Mouse (Mus musculus): ENCODE measurements at regions not wholly inside any gene's neighbourhood (a gene's known extent, or its start where the extent isn't known, plus 50 kb on each side); places are given as distances from the start of the nearest gene placed in this dataset.

DNA sequence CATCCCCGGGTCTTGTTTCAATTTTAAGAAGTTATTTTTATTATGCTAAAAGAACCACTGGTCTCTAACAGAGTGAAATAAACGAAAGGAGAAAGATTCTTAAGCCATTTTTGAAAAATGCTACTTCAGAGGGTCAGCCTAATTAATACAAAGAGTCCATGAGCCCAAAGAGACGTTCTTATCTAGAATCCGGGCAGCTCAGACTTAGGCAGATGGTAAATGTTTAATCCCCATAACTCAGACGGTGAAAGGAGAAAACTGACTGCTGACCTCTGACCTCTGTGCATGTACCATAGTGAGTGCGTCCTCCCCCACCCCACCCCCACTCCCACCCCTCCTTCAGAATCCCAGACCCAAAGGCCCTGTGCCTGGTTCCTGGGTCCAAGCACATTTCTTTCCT is 74.8 kb upstream of the Cpm start:
- in situ Hi-C loops (cut with MboI; ENCODE audit: low pct_unique_long_range_greater_than_20kb): no loop called here
- H3K27me3 ChIP-seq: no peaks in the 10 kb centered on the region
- CTCF ChIA-PET: interaction anchor here (1.2 kb wide), 1 partner anchor 11 kb away, joined by 4 read pairs; no protein-coding TSS in a partner anchor
- POLR2A ChIA-PET: no interaction called here
- no peak for ATAC-seq
- DNase-seq (ENCODE audit: low read depth, low spot score): no peak
- no peak for TF ChIP-seq CTCF (IDR thresholded peaks at IDR 0.05)

DNA sequence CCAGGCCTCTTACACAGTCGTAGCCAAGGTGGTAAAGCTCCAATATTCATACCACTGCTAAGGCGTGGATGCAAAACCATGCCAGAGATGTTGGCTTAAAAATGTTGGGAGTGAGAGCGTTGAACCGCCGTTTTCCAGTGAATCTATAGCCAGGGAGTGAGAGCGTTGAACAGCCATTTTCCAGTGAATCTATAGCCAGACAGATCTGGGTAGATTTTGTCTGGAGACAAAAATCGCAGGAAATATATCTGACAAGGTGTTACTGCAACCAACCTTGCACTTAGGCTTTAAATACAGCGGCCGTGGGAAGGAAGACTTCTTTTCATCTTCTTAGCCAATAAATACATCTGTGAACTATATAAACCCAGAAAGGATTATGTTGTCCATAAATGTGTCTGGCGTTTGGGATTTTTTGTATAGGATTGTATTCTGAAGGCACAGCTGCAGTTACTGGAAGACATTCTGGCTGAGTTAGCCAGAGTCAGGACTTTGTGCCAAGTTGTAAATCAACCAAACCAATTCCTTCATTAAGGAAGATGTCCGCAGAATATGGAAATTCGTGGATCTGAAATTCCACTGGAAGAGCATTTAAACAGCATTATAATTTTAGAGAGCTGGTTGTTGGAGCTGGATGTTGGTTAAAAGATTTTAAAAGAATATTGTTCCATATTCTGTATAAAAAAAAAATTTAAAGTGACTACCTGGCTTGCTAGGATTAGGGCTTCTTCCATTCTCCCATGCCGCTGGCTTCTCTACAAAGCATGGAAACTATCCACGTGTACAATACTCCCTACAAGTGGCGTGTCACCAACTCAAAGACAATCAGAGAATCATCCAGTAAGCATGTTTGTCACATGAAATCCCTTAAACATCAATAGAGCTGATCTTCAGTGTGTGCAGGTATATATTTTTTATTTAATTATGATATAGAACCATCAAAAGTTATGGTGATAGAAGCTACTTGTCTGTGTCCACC is 75.8 kb upstream of the Cpm start:
- H3K27me3 ChIP-seq: no peaks in the 10 kb centered on the region
- no peak for DNase-seq (ENCODE audit: low read depth, low spot score)
- ATAC-seq: no peak
- in situ Hi-C loops (cut with MboI; ENCODE audit: low pct_unique_long_range_greater_than_20kb): no loop called here
- POLR2A ChIA-PET: no interaction called here
- CTCF ChIA-PET: interaction anchor here (1.0 kb wide), 1 partner anchor 12 kb away, joined by 3 read pairs; no protein-coding TSS in a partner anchor
- TF ChIP-seq CTCF (IDR thresholded peaks at IDR 0.05): no peak

DNA sequence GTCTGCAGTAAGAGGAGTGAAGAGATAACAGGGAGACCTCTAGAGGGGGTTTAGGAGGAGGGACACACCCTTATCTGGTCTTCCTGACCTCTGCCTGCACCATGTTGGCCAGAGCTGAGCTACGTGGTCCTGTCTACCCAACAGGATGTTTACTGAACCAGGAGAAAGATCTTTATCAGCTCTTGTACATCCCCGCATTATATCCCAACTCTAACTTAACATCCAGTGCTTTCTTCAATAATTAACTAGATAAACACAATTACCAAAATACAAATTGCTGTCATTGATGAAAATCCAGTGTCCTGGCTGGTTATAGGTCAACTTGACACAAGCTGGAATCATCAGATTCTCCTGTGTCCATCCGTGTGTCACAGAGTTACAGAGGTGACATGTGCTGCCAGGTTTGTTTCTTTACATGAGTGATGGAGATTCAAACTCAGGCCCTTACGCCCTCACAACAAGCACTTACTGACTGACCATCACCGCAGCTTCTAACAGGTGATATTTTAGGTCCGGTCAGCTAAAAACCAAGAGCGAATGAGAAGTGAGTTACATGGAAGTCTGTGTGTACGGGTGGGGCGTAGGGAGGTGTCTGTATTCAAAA is 77.1 kb upstream of the Cpm start:
- TF ChIP-seq CTCF (IDR thresholded peaks at IDR 0.05): no peak
- no peak for DNase-seq (ENCODE audit: low read depth, low spot score)
- CTCF ChIA-PET: no interaction called here
- in situ Hi-C loops (cut with MboI; ENCODE audit: low pct_unique_long_range_greater_than_20kb): no loop called here
- no peak for ATAC-seq
- POLR2A ChIA-PET: no interaction called here
- H3K27me3 ChIP-seq: no peaks in the 10 kb centered on the region

DNA sequence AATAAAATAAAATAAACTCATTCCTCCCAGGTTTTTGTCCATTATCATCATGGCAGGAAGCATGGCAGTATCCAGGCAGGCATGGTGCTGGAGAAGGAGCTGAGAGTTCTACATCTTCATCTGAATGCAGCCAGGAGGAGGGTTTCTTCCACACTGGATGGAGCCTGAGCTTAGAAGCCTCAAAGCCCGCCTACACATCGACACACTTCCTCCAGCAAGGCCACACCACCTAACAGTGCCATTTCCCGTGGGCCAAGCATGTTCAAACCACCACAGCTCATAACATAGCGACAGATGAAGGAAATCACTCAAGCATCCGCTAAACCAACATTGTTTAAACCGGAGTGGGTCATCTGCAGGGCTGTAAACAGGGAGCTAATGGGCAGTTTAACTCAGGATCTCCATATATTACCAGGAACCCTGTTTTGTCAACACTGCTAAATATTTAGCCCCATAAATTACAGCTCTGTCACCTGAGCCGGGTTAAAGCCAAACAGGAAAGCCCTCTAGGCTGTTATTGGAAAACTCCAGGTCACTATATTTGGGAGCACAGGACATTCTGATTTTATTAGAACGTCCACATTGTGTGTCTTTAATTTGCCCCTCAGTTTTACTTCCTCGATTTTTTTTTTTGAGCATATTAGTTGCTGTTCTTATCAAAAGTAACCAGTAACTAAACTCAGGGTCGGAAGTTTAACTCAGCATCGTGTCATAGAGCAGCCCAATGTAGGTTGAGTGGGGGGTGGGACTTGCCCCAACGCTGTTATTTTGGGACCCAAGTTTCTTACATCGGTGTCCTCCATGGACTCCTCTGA is 77.9 kb upstream of the Cpm start:
- CTCF ChIA-PET: interaction anchor here (0.9 to 1.6 kb wide), 2 partner anchors 8 to 33 kb away, joined by 3 to 4 read pairs; no protein-coding TSS in a partner anchor
- POLR2A ChIA-PET: no interaction called here
- in situ Hi-C loops (cut with MboI; ENCODE audit: low pct_unique_long_range_greater_than_20kb): no loop called here
- DNase-seq (ENCODE audit: low read depth, low spot score): no peak
- H3K27me3 ChIP-seq: no peaks in the 10 kb centered on the region
- ATAC-seq: no peak
- no peak for TF ChIP-seq CTCF (IDR thresholded peaks at IDR 0.05)

DNA sequence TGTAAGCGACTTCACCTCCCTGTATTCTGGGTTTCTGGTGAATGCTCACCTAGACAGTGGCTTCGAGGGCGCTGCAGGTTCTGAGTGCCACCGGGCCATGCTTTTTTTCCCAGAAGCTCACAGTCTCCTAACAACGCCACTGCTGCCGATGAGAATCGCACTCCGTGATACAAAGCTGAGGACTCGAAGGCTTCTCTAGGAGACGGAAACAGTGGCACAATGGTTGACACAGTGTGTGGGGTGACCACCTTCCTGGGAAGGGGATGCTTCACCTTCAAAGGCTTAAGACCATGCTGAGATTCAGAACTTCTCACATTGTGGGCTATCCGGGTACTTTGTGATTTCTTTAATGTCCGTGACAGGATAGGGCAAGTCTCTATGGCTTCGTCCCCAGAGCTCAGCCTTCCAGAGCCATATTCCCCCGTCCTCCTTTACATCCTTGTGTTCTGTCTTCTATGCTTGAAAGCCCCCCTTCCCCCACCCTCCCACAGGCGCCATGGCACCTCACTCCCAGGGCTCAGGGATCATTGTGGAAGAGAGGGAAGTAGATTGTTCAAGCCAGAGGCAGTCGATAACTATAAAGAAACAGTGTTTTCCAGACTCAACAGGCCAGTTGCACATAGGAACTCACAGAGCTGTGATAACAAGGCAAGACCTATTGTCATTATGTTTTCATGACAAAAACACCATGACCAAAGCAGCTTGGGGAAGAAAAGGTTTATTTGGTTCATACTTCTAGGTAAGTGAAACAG is 79.3 kb upstream of the Cpm start:
- in situ Hi-C loops (cut with MboI; ENCODE audit: low pct_unique_long_range_greater_than_20kb): no loop called here
- ATAC-seq: no peak
- CTCF ChIA-PET: interaction anchor here (0.9 to 1.6 kb wide), 2 partner anchors 10 to 32 kb away, joined by 3 to 4 read pairs; no protein-coding TSS in a partner anchor

DNA sequence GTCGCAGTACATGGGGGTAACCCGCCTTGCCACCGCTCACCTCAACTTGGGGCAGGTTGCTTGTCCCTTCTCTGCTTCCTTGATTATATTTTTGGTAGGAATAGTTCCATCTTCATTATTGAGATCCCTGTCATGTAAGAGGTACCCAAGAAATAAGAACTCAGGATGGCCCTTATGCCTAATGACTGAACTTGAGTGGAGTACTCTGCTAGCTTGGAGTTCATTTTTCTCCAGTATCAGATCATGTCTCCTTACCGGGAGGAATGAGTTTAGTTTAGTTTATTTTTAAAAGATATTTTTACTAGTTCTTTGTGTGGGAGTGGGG is 79.8 kb upstream of the Cpm start:
- POLR2A ChIA-PET: no interaction called here
- no peak for ATAC-seq
- H3K27me3 ChIP-seq: no peaks in the 10 kb centered on the region
- no peak for DNase-seq (ENCODE audit: low read depth, low spot score)
- CTCF ChIA-PET: no interaction called here
- no peak for TF ChIP-seq CTCF (IDR thresholded peaks at IDR 0.05)
- in situ Hi-C loops (cut with MboI; ENCODE audit: low pct_unique_long_range_greater_than_20kb): no loop called here

More for the DNA sequence above, 79.3 kb upstream of the Cpm start:
- TF ChIP-seq CTCF (IDR thresholded peaks at IDR 0.05): no peak
- POLR2A ChIA-PET: no interaction called here
- DNase-seq (ENCODE audit: low read depth, low spot score): no peak
- no peaks in the 10 kb centered on the region for H3K27me3 ChIP-seq

DNA sequence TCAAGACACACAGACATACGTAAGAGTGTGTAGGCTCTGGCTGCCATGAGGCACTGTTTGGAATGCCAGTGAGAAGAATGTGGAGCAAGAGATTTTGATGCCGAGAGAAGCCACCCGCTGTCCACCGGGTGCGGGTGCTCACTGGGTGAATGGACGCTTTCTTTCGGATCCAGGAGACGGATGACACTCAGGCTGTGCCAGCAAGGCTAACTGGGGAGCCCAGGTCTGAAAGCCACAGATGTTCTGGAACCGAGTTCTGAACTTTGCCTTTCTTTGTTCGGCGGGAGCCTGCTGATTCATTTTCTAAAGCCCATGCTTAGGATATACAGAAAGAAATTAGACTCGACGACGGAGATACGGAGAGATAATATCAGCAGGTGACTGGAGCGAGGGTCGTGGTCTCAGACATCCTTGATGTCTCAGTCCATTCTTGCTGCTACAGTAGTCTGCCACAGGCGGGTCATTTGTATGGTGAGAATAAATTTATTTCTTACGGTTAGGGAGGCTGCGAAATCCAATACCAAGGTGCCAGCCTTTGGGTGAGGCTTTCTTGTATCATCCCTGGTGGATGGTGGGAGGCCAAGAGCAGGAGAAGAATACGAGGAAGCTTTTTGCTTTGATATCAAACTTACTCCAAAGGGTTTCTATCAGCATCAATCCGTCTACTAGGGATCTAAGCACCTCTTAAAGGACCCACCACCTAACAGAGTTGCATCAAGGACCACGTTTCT is 80.4 kb upstream of the Cpm start:
- ChIA-PET POLR2A (no interaction called here), CTCF (interaction anchor here (0.8 kb wide), 1 partner anchor 57 kb away, joined by 3 read pairs; no protein-coding TSS in a partner anchor)
- TF ChIP-seq CTCF (IDR thresholded peaks at IDR 0.05): no peak
- ATAC-seq: no peak
- H3K27me3 ChIP-seq: no peaks in the 10 kb centered on the region
- no peak for DNase-seq (ENCODE audit: low read depth, low spot score)
- in situ Hi-C loops (cut with MboI; ENCODE audit: low pct_unique_long_range_greater_than_20kb): no loop called here

DNA sequence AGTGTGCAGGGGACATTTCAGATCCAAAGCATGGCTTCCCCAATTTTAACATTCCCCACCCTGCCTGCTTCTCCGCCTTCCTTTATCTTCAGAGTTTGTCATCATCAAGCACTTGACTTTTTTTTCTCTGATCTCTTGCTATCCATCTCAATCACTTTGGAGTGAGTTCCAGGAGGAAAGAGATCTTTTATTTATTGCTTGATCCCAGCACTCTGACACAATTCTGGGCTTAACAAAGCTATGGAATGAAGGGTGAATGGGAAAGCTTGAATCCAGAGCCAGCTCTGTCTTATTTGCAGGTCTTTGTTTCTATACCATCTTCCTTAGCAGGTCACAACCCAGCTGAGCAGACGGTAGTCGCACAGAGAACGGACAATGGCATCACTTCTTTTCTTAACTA is 81.0 kb upstream of the Cpm start:
- TF ChIP-seq CTCF (IDR thresholded peaks at IDR 0.05): no peak
- CTCF ChIA-PET: interaction anchor here (0.8 kb wide), 1 partner anchor 56 kb away, joined by 3 read pairs; no protein-coding TSS in a partner anchor
- no peak for DNase-seq (ENCODE audit: low read depth, low spot score)
- in situ Hi-C loops (cut with MboI; ENCODE audit: low pct_unique_long_range_greater_than_20kb): no loop called here
- POLR2A ChIA-PET: no interaction called here
- no peak for ATAC-seq
- no peaks in the 10 kb centered on the region for H3K27me3 ChIP-seq

DNA sequence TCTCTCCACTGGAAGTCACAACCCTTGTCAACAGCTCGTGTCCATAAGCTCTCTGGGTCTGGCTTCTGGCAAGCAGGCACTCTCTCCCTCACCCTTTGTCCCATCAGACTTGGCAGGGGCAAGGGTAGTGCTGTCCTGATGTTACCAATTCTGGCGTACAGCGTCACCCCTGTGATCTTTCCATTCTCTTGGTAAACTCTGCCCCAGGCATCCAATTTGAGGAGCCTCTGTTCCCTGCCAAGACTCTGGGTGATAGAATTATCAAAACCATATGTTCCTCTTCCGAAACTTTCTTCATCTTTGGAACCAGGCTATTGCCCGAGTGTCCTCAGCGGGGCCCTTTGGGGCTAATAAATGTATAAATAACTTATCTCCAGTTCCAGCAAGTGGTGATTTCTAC is 82.0 kb upstream of the Cpm start:
- ATAC-seq: no peak

More for the DNA sequence above, 82.0 kb upstream of the Cpm start:
- no peak for TF ChIP-seq CTCF (IDR thresholded peaks at IDR 0.05)
- POLR2A ChIA-PET: no interaction called here
- CTCF ChIA-PET: no interaction called here
- DNase-seq (ENCODE audit: low read depth, low spot score): no peak
- in situ Hi-C loops (cut with MboI; ENCODE audit: low pct_unique_long_range_greater_than_20kb): no loop called here
- H3K27me3 ChIP-seq: no peaks in the 10 kb centered on the region
